Mouse (Mus musculus) intestine, embryonic 15.5 days (tissue): ENCODE data around the gene Xndc1. TPM values are rescaled to one million over a fixed set of nuclear protein-coding genes. Genes with fewer than 3 reads are reported as not detected.

Source experiments
- ATAC-seq: fragments of 200-750 bp; cut with Nextera tagmentation; 2 replicates; pipeline ENCODE4 v1.8.0; 2017; ENCODE audit warnings: moderate TSS enrichment, moderate library complexity
- H3K27ac ChIP-seq: fragments of 300-500 bp; sonication (generic); 2 replicates; pipeline ENCODE4 v1.5.1; 2015; ENCODE audit warnings: mild to moderate bottlenecking, inconsistent platforms
- H3K27me3 ChIP-seq: fragments of 300-500 bp; sonication (generic); replicated peaks from 2 replicates; pipeline ENCODE4 v1.6.1; 2015; ENCODE audit warnings: inconsistent platforms
- H3K36me3 ChIP-seq: fragments of 300-500 bp; sonication (generic); 2 replicates; pipeline ENCODE4 v1.6.1; 2015; ENCODE audit warnings: inconsistent platforms
- H3K4me1 ChIP-seq: fragments of 300-500 bp; sonication (generic); replicated peaks from 2 replicates; pipeline ENCODE4 v1.6.1; 2015; ENCODE audit warnings: inconsistent platforms
- H3K4me2 ChIP-seq: fragments of 300-500 bp; sonication (generic); replicated peaks from 2 replicates; pipeline ENCODE4 v1.6.1; 2015; ENCODE audit warnings: mild to moderate bottlenecking, inconsistent platforms
- H3K4me3 ChIP-seq: fragments of 300-500 bp; sonication (generic); replicated peaks from 2 replicates; pipeline ENCODE4 v1.5.1; 2015; ENCODE audit warnings: inconsistent platforms
- H3K9ac ChIP-seq: fragments of 300-500 bp; sonication (generic); 2 replicates; pipeline ENCODE4 v1.6.1; 2015; ENCODE audit warnings: inconsistent platforms
- H3K9me3 ChIP-seq: fragments of 300-500 bp; sonication (generic); 2 replicates; pipeline ENCODE4 v1.6.1; 2016; ENCODE audit warnings: inconsistent platforms
- WGBS: fragments of 180-500 bp; shearing (Covaris S2); methylation state at CpG from one replicate; pipeline ENCODE4 v1.1.7; 2015; 5-methylcytosine and 5-hydroxymethylcytosine counted together
- polyA plus RNA-seq: library from polyadenylated mRNA; unstranded; fragments of >200 nt; fragmentation: Nextera tagmentation; extraction: Ambion mirVana; gene quantifications from 2 replicates; pipeline ENCODE4 v1.2.1, GENCODE M21; 2015

The Xndc1 gene
- polyA plus RNA-seq, 1 experiment from 2014 or later = 22.9 TPM

GRCm38 (mm10) chr7:102084041-102084696 is 18.9 kb downstream of the Xndc1 start:
- H3K36me3 ChIP-seq = peaks cover 28% of the 10 kb centered on the region
- H3K4me1 ChIP-seq = no peaks in the 10 kb centered on the region
- no peak overlapping the region for H3K9ac ChIP-seq
- H3K4me3 ChIP-seq = no peak overlapping the region
- H3K9me3 ChIP-seq = no peaks in the 10 kb centered on the region
- no peak for ATAC-seq
- H3K27me3 ChIP-seq = no peaks in the 10 kb centered on the region
- H3K4me2 ChIP-seq = no peak overlapping the region
- WGBS = 86% methylated on average over 26 of the region's 26 CpGs
- H3K27ac ChIP-seq = no peak overlapping the region

- H3K4me3 ChIP-seq = no peak overlapping the region
- ATAC-seq = no peak
Measured at GRCm38 (mm10) chr7:102087336-102087735, 22.0 kb downstream of the Xndc1 start.

GRCm38 (mm10) chr7:102099760-102100661 is 34.7 kb downstream of the Xndc1 start:
- no peaks in the 10 kb centered on the region for H3K9me3 ChIP-seq
- no peak overlapping the region for H3K27ac ChIP-seq
- 5% methylated on average over 30 of the region's 30 CpGs for whole genome bisulfite sequencing
- no peak overlapping the region; the same call in 1 of the 2 replicates for H3K9ac ChIP-seq
- no peaks in the 10 kb centered on the region for H3K36me3 ChIP-seq
- H3K4me2 ChIP-seq = peak overlapping the region; percentile 55
- H3K4me3 ChIP-seq = peak overlapping the region; percentile 14
- ATAC-seq = peak; percentile 76
- H3K4me1 ChIP-seq = peaks cover 13% of the 10 kb centered on the region
- H3K27me3 ChIP-seq = no peaks in the 10 kb centered on the region

More at GRCm38 (mm10) chr7:102087336-102087735, 22.0 kb downstream of the Xndc1 start:
- Histone ChIP-seq H3K9ac (no peak overlapping the region), H3K27me3 (no peaks in the 10 kb centered on the region), H3K9me3 (no peaks in the 10 kb centered on the region), H3K4me2 (no peak overlapping the region), H3K27ac (no peak overlapping the region), H3K4me1 (no peaks in the 10 kb centered on the region), H3K36me3 (peaks cover 9% of the 10 kb centered on the region; the same call in 1 of the 2 replicates)
- 83% methylated on average over 4 of the region's 4 CpGs for WGBS

- WGBS = 55% methylated on average over 5 of the region's 5 CpGs
- H3K4me3 ChIP-seq = no peak overlapping the region
- H3K9ac ChIP-seq = no peak overlapping the region
- ATAC-seq = no peak
- no peak overlapping the region for H3K4me2 ChIP-seq
- H3K27ac ChIP-seq = no peak overlapping the region
- H3K9me3 ChIP-seq = no peaks in the 10 kb centered on the region
- H3K27me3 ChIP-seq = no peaks in the 10 kb centered on the region
- H3K4me1 ChIP-seq = peaks cover 13% of the 10 kb centered on the region
- H3K36me3 ChIP-seq = no peaks in the 10 kb centered on the region
Measured at GRCm38 (mm10) chr7:102100868-102101267, 35.6 kb downstream of the Xndc1 start.

GRCm38 (mm10) chr7:102101487-102101886 is 36.2 kb downstream of the Xndc1 start, which contains the start of gene Art1:
Gene Art1 (plus strand): TSS chr7:102101743.
- Histone ChIP-seq H3K27me3 (no peaks in the 10 kb centered on the region), H3K9me3 (no peaks in the 10 kb centered on the region), H3K4me2 (no peak within 1 kb of the TSS), H3K27ac (no peak within 1 kb of the TSS), H3K9ac (no peak within 1 kb of the TSS), H3K4me1 (peaks cover 13% of the 10 kb centered on the region), H3K4me3 (no peak within 1 kb of the TSS), H3K36me3 (no peaks in the 10 kb centered on the region)
- 74% methylated on average over 5 of the region's 5 CpGs for WGBS
- no peak for ATAC-seq

GRCm38 (mm10) chr7:102102241-102102640 is 36.9 kb downstream of the Xndc1 start:
- Histone ChIP-seq H3K36me3 (no peaks in the 10 kb centered on the region), H3K9me3 (no peaks in the 10 kb centered on the region), H3K9ac (no peak overlapping the region), H3K4me2 (no peak overlapping the region), H3K4me1 (peaks cover 20% of the 10 kb centered on the region), H3K27me3 (no peaks in the 10 kb centered on the region), H3K27ac (no peak overlapping the region), H3K4me3 (no peak overlapping the region)
- no peak for ATAC-seq
- 55% methylated on average over 8 of the region's 8 CpGs for WGBS

GRCm38 (mm10) chr7:102102696-102103095 is 37.4 kb downstream of the Xndc1 start:
- ATAC-seq = no peak
- H3K27me3 ChIP-seq = no peaks in the 10 kb centered on the region
- WGBS = 37% methylated on average over 6 of the region's 6 CpGs

GRCm38 (mm10) chr7:102103555-102103954 is 38.2 kb downstream of the Xndc1 start:
- H3K27me3 ChIP-seq = no peaks in the 10 kb centered on the region
- no peak overlapping the region for H3K9ac ChIP-seq
- H3K4me2 ChIP-seq = no peak overlapping the region
- WGBS = 86% methylated on average over 2 of the region's 2 CpGs
- ATAC-seq = no peak
- peaks cover 21% of the 10 kb centered on the region for H3K4me1 ChIP-seq
- H3K36me3 ChIP-seq = no peaks in the 10 kb centered on the region
- no peak overlapping the region for H3K4me3 ChIP-seq
- H3K27ac ChIP-seq = no peak overlapping the region
- H3K9me3 ChIP-seq = no peaks in the 10 kb centered on the region

More at GRCm38 (mm10) chr7:102102696-102103095, 37.4 kb downstream of the Xndc1 start:
- Histone ChIP-seq H3K9ac (no peak overlapping the region), H3K4me3 (no peak overlapping the region), H3K27ac (no peak overlapping the region), H3K9me3 (no peaks in the 10 kb centered on the region), H3K36me3 (no peaks in the 10 kb centered on the region), H3K4me2 (no peak overlapping the region), H3K4me1 (peaks cover 21% of the 10 kb centered on the region)

- Histone ChIP-seq H3K27me3 (no peaks in the 10 kb centered on the region), H3K27ac (no peak overlapping the region), H3K36me3 (no peaks in the 10 kb centered on the region), H3K9me3 (no peaks in the 10 kb centered on the region), H3K4me3 (no peak overlapping the region), H3K4me2 (no peak overlapping the region), H3K4me1 (peaks cover 21% of the 10 kb centered on the region), H3K9ac (no peak overlapping the region)
- 51% methylated on average over 5 of the region's 5 CpGs for WGBS
- ATAC-seq = no peak
Measured at GRCm38 (mm10) chr7:102104126-102104525, 38.8 kb downstream of the Xndc1 start.

- Histone ChIP-seq H3K27me3 (no peaks in the 10 kb centered on the region), H3K27ac (no peak overlapping the region), H3K4me1 (peaks cover 9% of the 10 kb centered on the region; the same call in 1 of the 2 replicates), H3K9ac (peak overlapping the region; percentile 29), H3K4me2 (peak overlapping the region; percentile 67), H3K4me3 (peak overlapping the region; percentile 26), H3K9me3 (no peaks in the 10 kb centered on the region), H3K36me3 (no peaks in the 10 kb centered on the region)
- ATAC-seq = peak; percentile 48; the same call in 1 of the 2 replicates
- 15% methylated on average over 23 of the region's 23 CpGs for WGBS
Measured at GRCm38 (mm10) chr7:102106700-102107141, 41.4 kb downstream of the Xndc1 start.

GRCm38 (mm10) chr7:102108206-102108605 is 42.9 kb downstream of the Xndc1 start:
- Histone ChIP-seq H3K4me1 (peaks cover 9% of the 10 kb centered on the region; the same call in 1 of the 2 replicates), H3K4me3 (no peak overlapping the region), H3K27ac (no peak overlapping the region), H3K9ac (no peak overlapping the region), H3K36me3 (no peaks in the 10 kb centered on the region), H3K9me3 (no peaks in the 10 kb centered on the region), H3K4me2 (no peak overlapping the region), H3K27me3 (no peaks in the 10 kb centered on the region)
- WGBS = 88% methylated on average over 1 of the region's 1 CpGs
- ATAC-seq = no peak

GRCm38 (mm10) chr7:102109171-102109570 is 43.9 kb downstream of the Xndc1 start, which contains the start of gene Art5:
Gene Art5 (minus strand): TSS chr7:102109489.
- Histone ChIP-seq H3K36me3 (no peaks in the 10 kb centered on the region), H3K4me3 (no peak within 1 kb of the TSS), H3K4me1 (peaks cover 9% of the 10 kb centered on the region; the same call in 1 of the 2 replicates), H3K27me3 (no peaks in the 10 kb centered on the region), H3K9me3 (no peaks in the 10 kb centered on the region), H3K27ac (no peak within 1 kb of the TSS), H3K4me2 (no peak within 1 kb of the TSS), H3K9ac (no peak within 1 kb of the TSS)
- WGBS = 82% methylated on average over 7 of the region's 7 CpGs
- ATAC-seq = no peak
